Mouse (Mus musculus): ENCODE measurements around the gene 2310011J03Rik. TPM values are rescaled to one million over a fixed set of nuclear protein-coding genes. Genes with fewer than 3 reads are reported as not detected.
A peak's percentile ranks its signal among the peaks of the same experiment; 100 is the strongest.

The 2310011J03Rik gene
- polyA plus RNA-seq, 1 experiment from 2014 or later: 34.2 TPM

GRCm38 (mm10) chr10:80278390-80278789, 41.9 kb downstream of the 2310011J03Rik start:
- no peak overlapping the region for H3K4me2 ChIP-seq (ENCODE audit: low read length)
- H3K36me3 ChIP-seq (ENCODE audit: control insufficient read depth, insufficient read depth): peaks cover 46% of the 10 kb centered on the region
- no peaks in the 10 kb centered on the region for H3K27me3 ChIP-seq (replicated peaks; ENCODE audit: control insufficient read depth, insufficient read depth, low read length)
- H3K27ac ChIP-seq (ENCODE audit: low read length): no peak overlapping the region
- no peak overlapping the region for H3K4me3 ChIP-seq (replicated peaks; ENCODE audit: low read length)
- no peaks in the 10 kb centered on the region for H3K4me1 ChIP-seq (replicated peaks; ENCODE audit: control insufficient read depth, insufficient read depth, low read length)
- H3K9me3 ChIP-seq (ENCODE audit: control insufficient read depth, low read length): no peaks in the 10 kb centered on the region
- no peak for ATAC-seq
- WGBS: 93% methylated on average over 9 of the region's 9 CpGs
- H3K9ac ChIP-seq (replicated peaks; ENCODE audit: low read depth, low read length): no peak overlapping the region

- Histone ChIP-seq H3K9ac (replicated peaks; ENCODE audit: low read depth, low read length) (no peak overlapping the region), H3K27me3 (replicated peaks; ENCODE audit: control insufficient read depth, insufficient read depth, low read length) (no peaks in the 10 kb centered on the region), H3K9me3 (ENCODE audit: control insufficient read depth, low read length) (no peaks in the 10 kb centered on the region), H3K27ac (ENCODE audit: low read length) (no peak overlapping the region), H3K4me3 (replicated peaks; ENCODE audit: low read length) (no peak overlapping the region), H3K4me1 (replicated peaks; ENCODE audit: control insufficient read depth, insufficient read depth, low read length) (peaks cover 3% of the 10 kb centered on the region), H3K4me2 (ENCODE audit: low read length) (no peak overlapping the region), H3K36me3 (ENCODE audit: control insufficient read depth, insufficient read depth) (peaks cover 40% of the 10 kb centered on the region)
- WGBS: 91% methylated on average over 4 of the region's 5 CpGs
- no peak for ATAC-seq
Observed at GRCm38 (mm10) chr10:80276238-80276637, 44.1 kb downstream of the 2310011J03Rik start.

GRCm38 (mm10) chr10:80273847-80274246, 46.5 kb downstream of the 2310011J03Rik start:
- Histone ChIP-seq H3K4me2 (ENCODE audit: low read length) (no peak overlapping the region), H3K4me3 (replicated peaks; ENCODE audit: low read length) (no peak overlapping the region), H3K9me3 (ENCODE audit: control insufficient read depth, low read length) (no peaks in the 10 kb centered on the region), H3K4me1 (replicated peaks; ENCODE audit: control insufficient read depth, insufficient read depth, low read length) (peaks cover 23% of the 10 kb centered on the region), H3K27ac (ENCODE audit: low read length) (no peak overlapping the region), H3K36me3 (ENCODE audit: control insufficient read depth, insufficient read depth) (peaks cover 26% of the 10 kb centered on the region), H3K9ac (replicated peaks; ENCODE audit: low read depth, low read length) (no peak overlapping the region), H3K27me3 (replicated peaks; ENCODE audit: control insufficient read depth, insufficient read depth, low read length) (no peaks in the 10 kb centered on the region)
- ATAC-seq: no peak
- WGBS: 97% methylated on average over 3 of the region's 3 CpGs

- Histone ChIP-seq H3K4me3 (replicated peaks; ENCODE audit: low read length) (no peak overlapping the region), H3K36me3 (ENCODE audit: control insufficient read depth, insufficient read depth) (peaks cover 8% of the 10 kb centered on the region; the same call in 1 of the 2 replicates), H3K9ac (replicated peaks; ENCODE audit: low read depth, low read length) (no peak overlapping the region), H3K9me3 (ENCODE audit: control insufficient read depth, low read length) (no peaks in the 10 kb centered on the region), H3K27ac (ENCODE audit: low read length) (no peak overlapping the region), H3K4me1 (replicated peaks; ENCODE audit: control insufficient read depth, insufficient read depth, low read length) (peaks cover 39% of the 10 kb centered on the region), H3K27me3 (replicated peaks; ENCODE audit: control insufficient read depth, insufficient read depth, low read length) (no peaks in the 10 kb centered on the region), H3K4me2 (ENCODE audit: low read length) (no peak overlapping the region)
- WGBS: 85% methylated on average over 8 of the region's 8 CpGs
- ATAC-seq: no peak
Observed at GRCm38 (mm10) chr10:80271870-80272585, 48.3 kb downstream of the 2310011J03Rik start.

- WGBS: 86% methylated on average over 5 of the region's 5 CpGs
- H3K4me1 ChIP-seq (replicated peaks; ENCODE audit: control insufficient read depth, insufficient read depth, low read length): peaks cover 46% of the 10 kb centered on the region
- no peaks in the 10 kb centered on the region for H3K9me3 ChIP-seq (ENCODE audit: control insufficient read depth, low read length)
- H3K27ac ChIP-seq (ENCODE audit: low read length): no peak overlapping the region
- H3K27me3 ChIP-seq (replicated peaks; ENCODE audit: control insufficient read depth, insufficient read depth, low read length): no peaks in the 10 kb centered on the region
- H3K4me2 ChIP-seq (ENCODE audit: low read length): no peak overlapping the region
- peaks cover 8% of the 10 kb centered on the region; the same call in 1 of the 2 replicates for H3K36me3 ChIP-seq (ENCODE audit: control insufficient read depth, insufficient read depth)
- H3K9ac ChIP-seq (replicated peaks; ENCODE audit: low read depth, low read length): peak overlapping the region; percentile 25; the same call in 1 of the 2 replicates
- no peak overlapping the region for H3K4me3 ChIP-seq (replicated peaks; ENCODE audit: low read length)
- ATAC-seq: no peak
Observed at GRCm38 (mm10) chr10:80271186-80271843, 49.0 kb downstream of the 2310011J03Rik start.

- 67% methylated on average over 6 of the region's 6 CpGs for WGBS
- Histone ChIP-seq H3K9me3 (ENCODE audit: control insufficient read depth, low read length) (no peaks in the 10 kb centered on the region), H3K4me1 (replicated peaks; ENCODE audit: control insufficient read depth, insufficient read depth, low read length) (peaks cover 52% of the 10 kb centered on the region), H3K4me2 (ENCODE audit: low read length) (no peak overlapping the region), H3K36me3 (ENCODE audit: control insufficient read depth, insufficient read depth) (peaks cover 4% of the 10 kb centered on the region; the same call in 1 of the 2 replicates), H3K27ac (ENCODE audit: low read length) (no peak overlapping the region), H3K4me3 (replicated peaks; ENCODE audit: low read length) (no peak overlapping the region), H3K9ac (replicated peaks; ENCODE audit: low read depth, low read length) (peak overlapping the region; percentile 25; the same call in 1 of the 2 replicates), H3K27me3 (replicated peaks; ENCODE audit: control insufficient read depth, insufficient read depth, low read length) (no peaks in the 10 kb centered on the region)
- no peak for ATAC-seq
Observed at GRCm38 (mm10) chr10:80270734-80271181, 49.6 kb downstream of the 2310011J03Rik start.

- Histone ChIP-seq H3K4me2 (ENCODE audit: low read length) (no peak overlapping the region), H3K36me3 (ENCODE audit: control insufficient read depth, insufficient read depth) (peaks cover 4% of the 10 kb centered on the region; the same call in 1 of the 2 replicates), H3K27me3 (replicated peaks; ENCODE audit: control insufficient read depth, insufficient read depth, low read length) (no peaks in the 10 kb centered on the region), H3K4me3 (replicated peaks; ENCODE audit: low read length) (no peak overlapping the region), H3K4me1 (replicated peaks; ENCODE audit: control insufficient read depth, insufficient read depth, low read length) (peaks cover 55% of the 10 kb centered on the region), H3K9ac (replicated peaks; ENCODE audit: low read depth, low read length) (no peak overlapping the region), H3K27ac (ENCODE audit: low read length) (no peak overlapping the region), H3K9me3 (ENCODE audit: control insufficient read depth, low read length) (no peaks in the 10 kb centered on the region)
- 90% methylated on average over 2 of the region's 2 CpGs for WGBS
- ATAC-seq: no peak
Observed at GRCm38 (mm10) chr10:80270099-80270498, 50.2 kb downstream of the 2310011J03Rik start.

Small RNA genes lying within 50 kb of the gene (microRNA-seq; reads per million reads assigned to microRNA genes)
- 1.2 reads per million for gene Mir6911

Other genes with a start within 250 kb of the 2310011J03Rik start
- gene Sbno2, start 215.0 kb downstream of the 2310011J03Rik start, polyA plus RNA-seq (2015; fragmentation: Nextera tagmentation; extraction: Ambion mirVana): 13.1 and 14.9 TPM in 2 replicates
- 18.0 and 19.7 TPM in 2 replicates for gene Stk11, start 204.7 kb downstream of the 2310011J03Rik start, polyA plus RNA-seq (2015; fragmentation: Nextera tagmentation; extraction: Ambion mirVana)
- gene Atp5d, start 181.9 kb downstream of the 2310011J03Rik start, polyA plus RNA-seq (2015; fragmentation: Nextera tagmentation; extraction: Ambion mirVana): 404 and 433 TPM in 2 replicates
- gene Cbarp, start 179.7 kb downstream of the 2310011J03Rik start, polyA plus RNA-seq (2015; fragmentation: Nextera tagmentation; extraction: Ambion mirVana): 33.0 and 44.5 TPM in 2 replicates
- gene Midn, start 172.3 kb downstream of the 2310011J03Rik start, polyA plus RNA-seq (2015; fragmentation: Nextera tagmentation; extraction: Ambion mirVana): 26.5 and 30.9 TPM in 2 replicates
- gene Cirbp, start 154.6 kb downstream of the 2310011J03Rik start, polyA plus RNA-seq (2015; fragmentation: Nextera tagmentation; extraction: Ambion mirVana): 318 and 335 TPM in 2 replicates
- gene 1600002K03Rik, start 147.6 kb downstream of the 2310011J03Rik start, polyA plus RNA-seq (2015; fragmentation: Nextera tagmentation; extraction: Ambion mirVana): 8.5 and 10.6 TPM in 2 replicates
- gene Efna2, start 141.1 kb downstream of the 2310011J03Rik start, polyA plus RNA-seq (2015; fragmentation: Nextera tagmentation; extraction: Ambion mirVana): 24.8 and 25.4 TPM in 2 replicates
- gene Mum1, start 94.1 kb downstream of the 2310011J03Rik start, polyA plus RNA-seq (2015; fragmentation: Nextera tagmentation; extraction: Ambion mirVana): 49.0 and 55.4 TPM in 2 replicates
- gene Ndufs7, start 71.4 kb downstream of the 2310011J03Rik start, polyA plus RNA-seq (2015; fragmentation: Nextera tagmentation; extraction: Ambion mirVana): 236 and 272 TPM in 2 replicates
- gene Gamt, start 59.5 kb downstream of the 2310011J03Rik start, polyA plus RNA-seq (2015; fragmentation: Nextera tagmentation; extraction: Ambion mirVana): 22.7 and 24.6 TPM in 2 replicates
- 61.3 and 61.8 TPM in 2 replicates for gene Dazap1, start 59.1 kb downstream of the 2310011J03Rik start, polyA plus RNA-seq (2015; fragmentation: Nextera tagmentation; extraction: Ambion mirVana)
- 531 and 538 TPM in 2 replicates for gene Rps15, start 28.1 kb downstream of the 2310011J03Rik start, polyA plus RNA-seq (2015; fragmentation: Nextera tagmentation; extraction: Ambion mirVana)
- 222 and 234 TPM in 2 replicates for gene Apc2, start 24.6 kb downstream of the 2310011J03Rik start, polyA plus RNA-seq (2015; fragmentation: Nextera tagmentation; extraction: Ambion mirVana)
- 3.1 and 3.9 TPM in 2 replicates for gene Pcsk4, start 9.0 kb upstream of the 2310011J03Rik start, polyA plus RNA-seq (2015; fragmentation: Nextera tagmentation; extraction: Ambion mirVana)
- gene Reep6, start 9.4 kb upstream of the 2310011J03Rik start, polyA plus RNA-seq (2015; fragmentation: Nextera tagmentation; extraction: Ambion mirVana): 2.2 and 3.2 TPM in 2 replicates
- 0.51 and 0.66 TPM in 2 replicates for gene Adamtsl5, start 27.9 kb upstream of the 2310011J03Rik start, polyA plus RNA-seq (2015; fragmentation: Nextera tagmentation; extraction: Ambion mirVana)
- 2.2 and 4.5 TPM in 2 replicates for gene Plk5, start 35.9 kb upstream of the 2310011J03Rik start, polyA plus RNA-seq (2015; fragmentation: Nextera tagmentation; extraction: Ambion mirVana)
- gene Mex3d, start 67.1 kb upstream of the 2310011J03Rik start, polyA plus RNA-seq (2015; fragmentation: Nextera tagmentation; extraction: Ambion mirVana): 16.3 TPM in 2 replicates
- 247 and 256 TPM in 2 replicates for gene Mbd3, start 79.0 kb upstream of the 2310011J03Rik start, polyA plus RNA-seq (2015; fragmentation: Nextera tagmentation; extraction: Ambion mirVana)
- 455 and 522 TPM in 2 replicates for gene Uqcr11, start 86.3 kb upstream of the 2310011J03Rik start, polyA plus RNA-seq (2015; fragmentation: Nextera tagmentation; extraction: Ambion mirVana)
- gene Tcf3, start 113.1 kb upstream of the 2310011J03Rik start, polyA plus RNA-seq (2015; fragmentation: Nextera tagmentation; extraction: Ambion mirVana): 63.7 and 74.6 TPM in 2 replicates
- 0.07 and 0.46 TPM in 2 replicates for gene Onecut3, start 174.3 kb upstream of the 2310011J03Rik start, polyA plus RNA-seq (2015; fragmentation: Nextera tagmentation; extraction: Ambion mirVana)
- gene Atp8b3, start 218.6 kb upstream of the 2310011J03Rik start, polyA plus RNA-seq (2015; fragmentation: Nextera tagmentation; extraction: Ambion mirVana): 0.16 and 0.23 TPM in 2 replicates
- gene Rexo1, start 241.0 kb upstream of the 2310011J03Rik start, polyA plus RNA-seq (2015; fragmentation: Nextera tagmentation; extraction: Ambion mirVana): 28.1 and 30.3 TPM in 2 replicates